Mouse (Mus musculus) midbrain, postnatal 0 days (tissue): ENCODE data around the gene Cyfip1. TPM values are rescaled to one million over a fixed set of nuclear protein-coding genes. Genes with fewer than 3 reads are reported as not detected.
A peak's percentile ranks its signal among the peaks of the same experiment; 100 is the strongest.
"Not testable (repeated sequence)": the region's sequence is repeated elsewhere in the genome, so short reads cannot be mapped to it uniquely, and the experiment has no call there.

ENCODE experiments used
- ATAC-seq: fragments of 200-750 bp; cut with Nextera tagmentation; 2 replicates; pipeline ENCODE4 v1.8.0; 2017; ENCODE audit warnings: moderate number of reproducible peaks, mild to moderate bottlenecking, moderate TSS enrichment, moderate library complexity; ENCODE audit not compliant: low FRiP score
- DNase-seq: peaks from one replicate; pipeline ENCODE4 v3.0.0-alpha.2; 2015; ENCODE audit warnings: low spot score
- H3K27ac ChIP-seq: fragments of 300-500 bp; sonication (generic); 2 replicates; pipeline ENCODE4 v1.5.1; 2014; ENCODE audit warnings: low read depth, mild to moderate bottlenecking, low read length, mixed read lengths
- H3K27me3 ChIP-seq: fragments of 300-500 bp; sonication (generic); 2 replicates; pipeline ENCODE4 v1.6.1; 2014; ENCODE audit warnings: low read length, control low read depth, mixed read lengths; ENCODE audit not compliant: insufficient read depth
- H3K36me3 ChIP-seq: fragments of 300-500 bp; sonication (generic); 2 replicates; pipeline ENCODE4 v1.6.1; 2014; ENCODE audit warnings: low read length, control low read depth, mixed read lengths; ENCODE audit not compliant: insufficient read depth
- H3K4me1 ChIP-seq: fragments of 300-500 bp; sonication (generic); 2 replicates; pipeline ENCODE4 v1.6.1; 2014; ENCODE audit warnings: mild to moderate bottlenecking, control low read depth, antibody characterized with exemption, low read length, mixed read lengths; ENCODE audit not compliant: insufficient read depth
- H3K4me2 ChIP-seq: fragments of 300-500 bp; sonication (generic); 2 replicates; pipeline ENCODE4 v1.6.1; 2014; ENCODE audit warnings: low read depth, mild to moderate bottlenecking, low read length, mixed read lengths; ENCODE audit not compliant: poor library complexity, severe bottlenecking
- H3K4me3 ChIP-seq: fragments of 300-500 bp; sonication (generic); 2 replicates; pipeline ENCODE4 v1.5.1; 2014; ENCODE audit warnings: low read depth, mild to moderate bottlenecking, low read length, moderate library complexity
- H3K9ac ChIP-seq: fragments of 300-500 bp; sonication (generic); replicated peaks from 2 replicates; pipeline ENCODE4 v1.6.1; 2014; ENCODE audit warnings: mild to moderate bottlenecking, low read length, moderate library complexity, mixed read lengths; ENCODE audit not compliant: poor library complexity, severe bottlenecking
- H3K9me3 ChIP-seq: fragments of 300-500 bp; sonication (generic); 2 replicates; pipeline ENCODE4 v1.6.1; 2016; ENCODE audit warnings: low read length, control low read depth
- CTCF ChIP-seq: IDR thresholded peaks from 2 replicates; pipeline ENCODE4 v1.5.1; 2016; ENCODE audit warnings: antibody characterized with exemption, mild to moderate bottlenecking
- WGBS: fragments of 180-500 bp; shearing (Covaris S2); extraction: QIAGEN DNeasy Blood & Tissue Kit; methylation state at CpG from one replicate; pipeline ENCODE4 v1.1.7; 2014; 5-methylcytosine and 5-hydroxymethylcytosine counted together
- polyA plus RNA-seq: library from polyadenylated mRNA; unstranded; fragments of >200 nt; fragmentation: Nextera tagmentation; extraction: Ambion mirVana; gene quantifications from 2 replicates; pipeline ENCODE4 v1.2.1, GENCODE M21; 2015
- total RNA-seq: library from RNA; depleted of rRNA; stranded (reverse); fragments of >200 nt; gene quantifications from 2 replicates; pipeline ENCODE4 v1.2.3, GENCODE M21; 2014

Gene Cyfip1
- total and polyA plus RNA-seq, 2 experiments from 2014 or later: 31.4 to 49.5 TPM

DNA sequence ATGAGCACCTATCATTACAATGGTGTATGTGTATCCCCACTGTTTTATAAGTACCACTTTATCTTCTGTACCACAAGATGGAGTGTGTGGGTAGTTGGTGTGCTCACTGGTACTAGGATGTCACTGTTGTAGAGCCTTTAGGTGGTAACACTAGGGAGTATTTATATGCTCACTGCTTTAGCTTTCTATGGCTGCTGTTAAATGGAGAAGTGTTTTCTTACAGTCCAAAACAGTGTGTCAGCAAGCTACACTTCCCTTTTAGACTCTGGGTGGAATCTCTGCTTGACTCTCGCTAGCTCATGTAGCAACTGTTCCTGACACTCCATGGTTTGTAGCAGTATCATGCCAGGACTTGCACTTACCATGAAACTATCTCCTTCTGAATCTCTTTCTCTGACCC, 68.0 kb downstream of the Cyfip1 start:
- Histone ChIP-seq H3K36me3 (peaks cover 45% of the 10 kb centered on the region), H3K27ac (no peak overlapping the region), H3K4me1 (no peaks in the 10 kb centered on the region), H3K4me3 (no peak overlapping the region), H3K9me3 (no peaks in the 10 kb centered on the region), H3K27me3 (no peaks in the 10 kb centered on the region), H3K4me2 (no peak overlapping the region), H3K9ac (no peak overlapping the region)
- TF ChIP-seq CTCF: no peak
- ATAC-seq (no peak), DNase-seq (no peak)
- WGBS: 90% methylated on average over 1 of the region's 1 CpGs

DNA sequence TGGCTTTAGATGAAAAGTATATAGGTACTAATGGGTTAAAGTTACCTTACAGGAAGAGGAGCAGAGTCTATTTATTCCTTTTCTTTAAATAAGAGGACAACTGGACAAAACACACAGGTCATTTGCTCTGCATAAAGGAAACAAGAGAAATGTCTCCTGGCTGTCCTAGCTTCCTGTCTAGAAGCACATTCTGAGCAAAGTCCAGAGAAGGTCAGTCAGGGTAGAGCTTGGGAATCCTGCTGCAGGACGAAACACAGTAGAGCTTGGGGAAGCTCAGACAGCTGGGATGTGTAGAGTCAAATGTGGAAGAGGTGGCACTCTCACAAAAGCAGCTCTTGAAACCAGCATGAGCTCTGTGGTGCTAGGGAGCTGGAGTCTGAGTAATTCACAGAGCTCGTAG, 68.8 kb downstream of the Cyfip1 start:
- Histone ChIP-seq H3K4me2 (no peak overlapping the region), H3K9ac (no peak overlapping the region), H3K9me3 (no peaks in the 10 kb centered on the region), H3K4me3 (no peak overlapping the region), H3K36me3 (peaks cover 53% of the 10 kb centered on the region), H3K4me1 (no peaks in the 10 kb centered on the region), H3K27me3 (no peaks in the 10 kb centered on the region), H3K27ac (no peak overlapping the region)
- no peak for ATAC-seq
- WGBS: 90% methylated on average over 2 of the region's 2 CpGs
- TF ChIP-seq CTCF: no peak
- no peak for DNase-seq

DNA sequence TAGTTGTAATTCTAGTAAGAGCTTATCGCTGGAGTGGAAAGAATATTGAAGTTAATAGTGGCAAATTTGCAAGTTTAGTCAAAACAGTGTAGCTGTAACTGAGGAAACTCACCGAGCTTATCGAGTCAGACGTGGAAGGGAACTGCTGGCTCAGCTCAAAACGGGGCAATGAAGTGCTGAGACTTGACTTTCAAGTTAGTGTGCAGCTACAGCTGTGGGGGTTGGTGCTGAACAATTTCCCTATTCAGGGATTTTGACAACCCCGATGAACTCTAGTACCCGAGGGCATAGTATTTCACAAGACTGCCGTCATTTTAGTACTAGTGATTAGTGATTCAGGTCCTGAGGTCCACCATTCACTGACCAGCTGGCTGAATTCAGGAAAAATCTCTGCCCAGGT, 69.8 kb downstream of the Cyfip1 start:
- no peak for ATAC-seq
- no peaks in the 10 kb centered on the region for H3K4me1 ChIP-seq
- no peak overlapping the region for H3K27ac ChIP-seq
- H3K9ac ChIP-seq: no peak overlapping the region
- TF ChIP-seq CTCF: no peak
- 88% methylated on average over 8 of the region's 8 CpGs for WGBS
- peaks cover 53% of the 10 kb centered on the region for H3K36me3 ChIP-seq
- peak; percentile 11 for DNase-seq
- no peak overlapping the region for H3K4me3 ChIP-seq
- H3K27me3 ChIP-seq: no peaks in the 10 kb centered on the region
- no peaks in the 10 kb centered on the region for H3K9me3 ChIP-seq
- no peak overlapping the region for H3K4me2 ChIP-seq

DNA sequence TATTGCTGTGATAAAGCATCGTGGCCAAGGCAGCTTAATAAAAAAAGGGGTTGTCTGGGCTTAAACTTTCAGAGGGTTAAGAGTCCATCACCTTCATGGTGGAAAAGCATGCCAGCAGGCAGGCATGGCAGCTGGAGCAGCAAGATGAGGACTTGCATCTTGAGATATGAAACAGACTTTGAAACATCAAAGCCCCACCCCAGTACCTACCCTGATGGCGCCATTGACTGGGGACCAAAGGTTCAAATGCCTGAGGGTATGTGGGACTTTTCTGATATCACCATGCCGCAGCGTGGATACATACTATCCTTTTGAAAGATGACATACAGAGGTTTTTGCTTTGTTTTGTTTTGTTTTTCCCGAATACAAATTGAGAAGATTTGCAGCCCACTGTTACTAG, 70.6 kb downstream of the Cyfip1 start:
- Histone ChIP-seq H3K4me2 (no peak overlapping the region), H3K27ac (no peak overlapping the region), H3K9ac (no peak overlapping the region), H3K27me3 (no peaks in the 10 kb centered on the region), H3K36me3 (peaks cover 51% of the 10 kb centered on the region), H3K4me1 (no peaks in the 10 kb centered on the region), H3K9me3 (no peaks in the 10 kb centered on the region), H3K4me3 (no peak overlapping the region)
- DNase-seq (no peak), ATAC-seq (no peak)
- 90% methylated on average over 5 of the region's 5 CpGs for WGBS
- no peak for TF ChIP-seq CTCF

DNA sequence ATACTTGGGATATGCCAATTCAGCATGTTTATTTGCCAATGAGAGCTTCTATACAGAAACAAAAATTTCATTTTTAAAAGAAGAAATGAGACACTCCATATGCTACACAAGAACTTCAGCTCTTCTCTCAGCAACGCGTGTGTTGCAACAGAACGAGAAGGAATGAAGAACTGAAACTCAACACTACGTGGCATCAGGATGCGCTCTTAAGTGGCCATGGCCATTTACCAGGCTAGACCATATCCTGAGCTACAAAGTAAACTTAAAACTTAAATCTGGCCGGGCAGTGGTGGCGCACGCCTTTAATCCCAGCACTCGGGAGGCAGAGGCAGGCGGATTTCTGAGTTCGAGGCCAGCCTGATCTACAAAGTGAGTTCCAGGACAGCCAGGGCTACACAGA, 76.8 kb downstream of the Cyfip1 start:
- not testable (repeated sequence) for H3K4me3 ChIP-seq, H3K27ac ChIP-seq, H3K9ac ChIP-seq, ATAC-seq, H3K9me3 ChIP-seq, H3K27me3 ChIP-seq, DNase-seq, H3K4me2 ChIP-seq, H3K4me1 ChIP-seq
- peaks cover 40% of the 10 kb centered on the region for H3K36me3 ChIP-seq
- WGBS: 98% methylated on average over 10 of the region's 11 CpGs

DNA sequence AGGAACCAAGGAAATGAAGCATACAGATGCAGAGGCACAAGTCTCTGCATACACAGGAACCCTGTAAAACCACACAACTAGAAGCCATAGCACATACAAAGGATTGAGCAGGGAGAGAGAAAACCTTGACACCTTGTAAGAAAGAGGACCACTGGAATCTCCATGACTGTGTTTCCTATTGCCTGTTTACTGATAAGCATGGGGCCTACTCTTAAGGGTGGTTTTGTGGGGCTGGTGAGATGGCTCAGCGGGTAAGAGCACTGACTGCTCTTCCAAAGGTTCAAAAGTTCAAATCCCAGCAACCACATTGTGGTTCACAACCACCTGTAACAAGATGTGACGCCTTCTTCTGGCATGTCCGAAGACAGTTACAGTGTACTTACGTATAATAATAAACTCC, 85.7 kb downstream of the Cyfip1 start:
- 96% methylated on average over 4 of the region's 4 CpGs for WGBS
- Histone ChIP-seq H3K4me1 (no peaks in the 10 kb centered on the region), H3K36me3 (peaks cover 33% of the 10 kb centered on the region), H3K4me2 (no peak overlapping the region), H3K9me3 (no peaks in the 10 kb centered on the region), H3K9ac (no peak overlapping the region), H3K27ac (no peak overlapping the region), H3K27me3 (no peaks in the 10 kb centered on the region), H3K4me3 (no peak overlapping the region)
- DNase-seq (no peak), ATAC-seq (no peak)
- TF ChIP-seq CTCF: no peak
